Mouse (Mus musculus): ENCODE results near the gene Ntrk3. TPM values are rescaled to one million over a fixed set of nuclear protein-coding genes. Genes with fewer than 3 reads are reported as not detected.

Ntrk3 gene
- polyA plus RNA-seq, 1 experiment from 2014 or later: 27.0 TPM

DNA sequence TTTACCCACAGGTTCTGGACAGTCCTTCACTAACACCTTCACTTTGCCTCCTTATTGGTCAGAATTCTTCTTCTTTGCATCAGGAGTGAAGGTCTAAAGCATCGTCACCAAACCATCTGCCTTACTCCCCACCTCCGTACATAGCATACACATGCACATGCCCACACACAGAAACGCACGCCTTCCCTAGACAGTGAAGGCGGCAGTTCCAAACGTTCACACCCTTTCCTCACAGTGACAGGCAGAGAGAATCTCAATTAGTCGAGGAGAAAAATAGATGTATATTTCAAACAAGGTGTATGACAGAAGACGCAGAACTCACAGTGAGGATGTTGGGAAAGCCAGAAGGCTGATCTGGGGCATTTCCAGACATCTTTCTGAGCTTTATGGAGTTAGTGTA lies 6.4 kb downstream of the Ntrk3 start:
- DNase-seq (no peak), ATAC-seq (ENCODE audit: low FRiP score, low TSS enrichment) (no peak)
- Histone ChIP-seq H3K4me3 (replicated peaks; ENCODE audit: low read depth, low read length) (no peak overlapping the region), H3K4me1 (ENCODE audit: control insufficient read depth, insufficient read depth, low read length) (no peaks in the 10 kb centered on the region), H3K27ac (replicated peaks; ENCODE audit: low read depth, low read length) (no peak overlapping the region), H3K4me2 (ENCODE audit: low read length) (no peak overlapping the region), H3K9ac (replicated peaks; ENCODE audit: low read length) (no peak overlapping the region), H3K36me3 (ENCODE audit: control insufficient read depth, insufficient read depth, low read length) (no peaks in the 10 kb centered on the region), H3K27me3 (ENCODE audit: control insufficient read depth, insufficient read depth, low read length) (no peaks in the 10 kb centered on the region), H3K9me3 (ENCODE audit: control insufficient read depth, low read length) (no peaks in the 10 kb centered on the region)
- WGBS: 81% methylated on average over 8 of the region's 8 CpGs

DNA sequence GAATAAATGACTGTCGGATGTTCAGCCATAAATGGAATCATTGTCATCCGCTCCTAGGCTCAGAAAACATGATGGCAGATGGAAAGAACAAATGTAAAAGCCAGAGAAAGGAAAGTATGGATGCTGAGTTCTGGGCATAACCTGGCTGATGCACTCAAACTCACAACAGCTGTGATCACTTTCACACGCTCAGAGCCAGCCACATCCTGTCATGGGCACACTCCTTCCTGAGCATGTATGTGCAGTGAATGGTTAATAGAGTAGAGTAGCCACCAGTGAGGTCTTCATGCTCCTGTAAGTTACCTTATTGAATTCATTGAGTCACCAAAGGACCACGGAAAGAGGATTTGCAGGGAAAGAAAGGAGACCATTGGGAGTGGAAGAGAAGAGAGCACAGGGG lies 13.2 kb downstream of the Ntrk3 start:
- no peak for DNase-seq
- Histone ChIP-seq H3K9me3 (ENCODE audit: control insufficient read depth, low read length) (no peaks in the 10 kb centered on the region), H3K4me1 (ENCODE audit: control insufficient read depth, insufficient read depth, low read length) (no peaks in the 10 kb centered on the region), H3K27me3 (ENCODE audit: control insufficient read depth, insufficient read depth, low read length) (no peaks in the 10 kb centered on the region), H3K4me2 (ENCODE audit: low read length) (no peak overlapping the region), H3K9ac (replicated peaks; ENCODE audit: low read length) (no peak overlapping the region), H3K36me3 (ENCODE audit: control insufficient read depth, insufficient read depth, low read length) (no peaks in the 10 kb centered on the region), H3K27ac (replicated peaks; ENCODE audit: low read depth, low read length) (no peak overlapping the region), H3K4me3 (replicated peaks; ENCODE audit: low read depth, low read length) (no peak overlapping the region)
- ATAC-seq (ENCODE audit: low FRiP score, low TSS enrichment): no peak
- WGBS: 39% methylated on average over 4 of the region's 4 CpGs

DNA sequence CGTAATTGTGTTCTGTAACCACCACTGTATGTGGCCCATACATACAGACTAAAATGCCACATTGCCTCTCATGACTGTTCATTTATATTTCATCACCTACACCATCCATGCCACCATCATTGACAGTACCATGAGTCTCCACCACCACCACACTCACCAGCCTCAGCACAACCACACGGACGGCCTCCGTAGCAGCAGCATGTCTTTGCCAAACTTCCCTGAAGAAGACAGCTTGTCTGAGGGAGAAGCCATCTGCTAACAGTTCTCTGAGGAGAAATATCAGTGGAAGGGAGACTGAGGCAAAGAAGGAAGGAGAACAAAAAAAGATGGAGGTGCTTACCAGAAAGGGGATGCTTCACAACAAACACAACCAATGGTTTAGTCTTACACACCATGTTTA lies 15.8 kb downstream of the Ntrk3 start:
- ATAC-seq (ENCODE audit: low FRiP score, low TSS enrichment) (no peak), DNase-seq (no peak)
- Histone ChIP-seq H3K36me3 (ENCODE audit: control insufficient read depth, insufficient read depth, low read length) (no peaks in the 10 kb centered on the region), H3K4me2 (ENCODE audit: low read length) (no peak overlapping the region), H3K27me3 (ENCODE audit: control insufficient read depth, insufficient read depth, low read length) (no peaks in the 10 kb centered on the region), H3K9ac (replicated peaks; ENCODE audit: low read length) (no peak overlapping the region), H3K9me3 (ENCODE audit: control insufficient read depth, low read length) (no peaks in the 10 kb centered on the region), H3K27ac (replicated peaks; ENCODE audit: low read depth, low read length) (no peak overlapping the region), H3K4me3 (replicated peaks; ENCODE audit: low read depth, low read length) (no peak overlapping the region), H3K4me1 (ENCODE audit: control insufficient read depth, insufficient read depth, low read length) (no peaks in the 10 kb centered on the region)
- 94% methylated on average over 4 of the region's 4 CpGs for WGBS

DNA sequence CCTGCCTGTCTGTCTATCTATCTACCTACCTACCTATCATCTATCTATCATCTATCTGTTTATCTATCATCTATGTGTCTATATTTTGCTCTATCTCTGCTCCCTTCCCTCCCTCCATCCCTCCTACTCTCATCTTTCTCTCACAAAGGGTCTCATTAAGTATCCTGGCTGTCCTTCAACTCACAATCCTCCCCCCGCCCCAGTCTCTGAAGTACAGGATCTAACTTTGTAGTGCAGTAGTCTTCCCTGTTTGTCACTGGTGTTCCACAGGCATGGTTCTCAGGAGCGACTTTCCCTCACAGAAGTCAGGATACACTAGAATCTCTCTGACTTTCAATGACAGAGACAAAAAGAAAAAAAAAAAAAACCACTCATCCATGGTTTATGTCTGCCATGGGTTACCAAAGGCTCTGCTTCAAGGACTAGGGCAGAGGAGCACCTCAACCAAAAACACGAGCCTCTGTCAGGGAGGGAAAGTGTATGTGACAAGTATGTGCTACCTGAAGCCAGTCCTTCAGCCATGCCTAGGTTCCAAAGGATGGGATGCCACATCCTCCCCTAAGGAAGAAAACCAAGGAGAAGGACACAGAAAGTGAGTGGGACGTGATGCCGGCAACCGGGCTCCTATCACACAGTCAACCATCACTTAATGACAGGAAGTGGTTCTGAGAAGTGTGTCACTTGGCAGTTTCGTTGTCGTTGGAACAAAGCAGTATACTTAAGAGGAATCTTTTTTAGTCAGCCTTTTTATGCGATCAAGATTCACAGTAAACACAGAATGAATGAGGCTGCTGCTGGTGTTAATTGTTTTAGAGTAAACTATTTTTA lies 16.6 kb downstream of the Ntrk3 start:
- H3K4me2 ChIP-seq (ENCODE audit: low read length): no peak overlapping the region
- H3K9ac ChIP-seq (replicated peaks; ENCODE audit: low read length): no peak overlapping the region
- WGBS: 92% methylated on average over 9 of the region's 9 CpGs
- no peaks in the 10 kb centered on the region for H3K9me3 ChIP-seq (ENCODE audit: control insufficient read depth, low read length)
- no peak for DNase-seq
- no peaks in the 10 kb centered on the region for H3K36me3 ChIP-seq (ENCODE audit: control insufficient read depth, insufficient read depth, low read length)
- H3K4me1 ChIP-seq (ENCODE audit: control insufficient read depth, insufficient read depth, low read length): no peaks in the 10 kb centered on the region
- H3K27me3 ChIP-seq (ENCODE audit: control insufficient read depth, insufficient read depth, low read length): no peaks in the 10 kb centered on the region
- H3K4me3 ChIP-seq (replicated peaks; ENCODE audit: low read depth, low read length): no peak overlapping the region
- H3K27ac ChIP-seq (replicated peaks; ENCODE audit: low read depth, low read length): no peak overlapping the region
- no peak for ATAC-seq (ENCODE audit: low FRiP score, low TSS enrichment)

GRCm38 (mm10) chr7:78719795-78720460 lies 17.9 kb downstream of the Ntrk3 start:
- no peak overlapping the region for H3K9ac ChIP-seq (replicated peaks; ENCODE audit: low read length)
- no peaks in the 10 kb centered on the region for H3K27me3 ChIP-seq (ENCODE audit: control insufficient read depth, insufficient read depth, low read length)
- no peak for ATAC-seq (ENCODE audit: low FRiP score, low TSS enrichment)
- no peak overlapping the region for H3K27ac ChIP-seq (replicated peaks; ENCODE audit: low read depth, low read length)
- no peaks in the 10 kb centered on the region for H3K4me1 ChIP-seq (ENCODE audit: control insufficient read depth, insufficient read depth, low read length)
- WGBS: 68% methylated on average over 7 of the region's 7 CpGs
- DNase-seq: no peak
- H3K9me3 ChIP-seq (ENCODE audit: control insufficient read depth, low read length): no peaks in the 10 kb centered on the region
- no peak overlapping the region for H3K4me2 ChIP-seq (ENCODE audit: low read length)
- H3K4me3 ChIP-seq (replicated peaks; ENCODE audit: low read depth, low read length): no peak overlapping the region
- no peaks in the 10 kb centered on the region for H3K36me3 ChIP-seq (ENCODE audit: control insufficient read depth, insufficient read depth, low read length)

DNA sequence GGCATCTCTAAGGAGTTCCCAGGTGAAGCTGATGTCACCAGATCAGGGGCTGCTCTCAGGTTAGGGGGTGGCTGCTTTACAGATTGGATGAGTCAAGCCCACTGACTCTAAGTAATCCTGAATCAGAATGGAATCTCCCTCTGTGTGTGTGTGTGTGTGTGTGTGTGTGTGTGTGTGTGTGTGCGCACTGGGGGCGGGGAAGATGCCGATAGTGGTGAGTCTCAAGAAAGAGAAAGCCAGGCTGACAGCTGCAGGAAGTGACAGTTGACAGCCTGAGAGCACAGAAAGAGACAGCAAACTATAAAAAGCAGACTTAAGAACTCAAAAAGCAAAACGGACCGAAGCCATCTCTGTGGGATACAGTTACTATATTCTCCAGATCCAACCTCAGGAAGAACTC lies 18.7 kb downstream of the Ntrk3 start:
- H3K4me1 ChIP-seq (ENCODE audit: control insufficient read depth, insufficient read depth, low read length): no peaks in the 10 kb centered on the region
- no peaks in the 10 kb centered on the region for H3K9me3 ChIP-seq (ENCODE audit: control insufficient read depth, low read length)
- H3K27ac ChIP-seq (replicated peaks; ENCODE audit: low read depth, low read length): no peak overlapping the region
- H3K9ac ChIP-seq (replicated peaks; ENCODE audit: low read length): no peak overlapping the region
- no peaks in the 10 kb centered on the region for H3K36me3 ChIP-seq (ENCODE audit: control insufficient read depth, insufficient read depth, low read length)
- H3K27me3 ChIP-seq (ENCODE audit: control insufficient read depth, insufficient read depth, low read length): no peaks in the 10 kb centered on the region
- no peak overlapping the region for H3K4me3 ChIP-seq (replicated peaks; ENCODE audit: low read depth, low read length)
- H3K4me2 ChIP-seq (ENCODE audit: low read length): no peak overlapping the region
- 77% methylated on average over 5 of the region's 5 CpGs for WGBS
- ATAC-seq (ENCODE audit: low FRiP score, low TSS enrichment) (no peak), DNase-seq (no peak)

GRCm38 (mm10) chr7:78718191-78718609 lies 19.6 kb downstream of the Ntrk3 start:
- Histone ChIP-seq H3K27ac (replicated peaks; ENCODE audit: low read depth, low read length) (no peak overlapping the region), H3K4me2 (ENCODE audit: low read length) (no peak overlapping the region), H3K4me1 (ENCODE audit: control insufficient read depth, insufficient read depth, low read length) (no peaks in the 10 kb centered on the region), H3K27me3 (ENCODE audit: control insufficient read depth, insufficient read depth, low read length) (no peaks in the 10 kb centered on the region), H3K4me3 (replicated peaks; ENCODE audit: low read depth, low read length) (no peak overlapping the region), H3K9me3 (ENCODE audit: control insufficient read depth, low read length) (no peaks in the 10 kb centered on the region), H3K9ac (replicated peaks; ENCODE audit: low read length) (no peak overlapping the region), H3K36me3 (ENCODE audit: control insufficient read depth, insufficient read depth, low read length) (no peaks in the 10 kb centered on the region)
- ATAC-seq (ENCODE audit: low FRiP score, low TSS enrichment): no peak
- WGBS: 86% methylated on average over 8 of the region's 8 CpGs
- DNase-seq: no peak

- Histone ChIP-seq H3K4me3 (replicated peaks; ENCODE audit: low read depth, low read length) (no peak overlapping the region), H3K4me1 (ENCODE audit: control insufficient read depth, insufficient read depth, low read length) (no peaks in the 10 kb centered on the region), H3K27me3 (ENCODE audit: control insufficient read depth, insufficient read depth, low read length) (no peaks in the 10 kb centered on the region), H3K36me3 (ENCODE audit: control insufficient read depth, insufficient read depth, low read length) (no peaks in the 10 kb centered on the region), H3K4me2 (ENCODE audit: low read length) (no peak overlapping the region), H3K9me3 (ENCODE audit: control insufficient read depth, low read length) (no peaks in the 10 kb centered on the region), H3K9ac (replicated peaks; ENCODE audit: low read length) (no peak overlapping the region), H3K27ac (replicated peaks; ENCODE audit: low read depth, low read length) (no peak overlapping the region)
- 83% methylated on average over 7 of the region's 7 CpGs for WGBS
- no peak for DNase-seq
- ATAC-seq (ENCODE audit: low FRiP score, low TSS enrichment): no peak
These were observed 30.1 kb downstream of the Ntrk3 start for GRCm38 (mm10) chr7:78707708-78708107.

DNA sequence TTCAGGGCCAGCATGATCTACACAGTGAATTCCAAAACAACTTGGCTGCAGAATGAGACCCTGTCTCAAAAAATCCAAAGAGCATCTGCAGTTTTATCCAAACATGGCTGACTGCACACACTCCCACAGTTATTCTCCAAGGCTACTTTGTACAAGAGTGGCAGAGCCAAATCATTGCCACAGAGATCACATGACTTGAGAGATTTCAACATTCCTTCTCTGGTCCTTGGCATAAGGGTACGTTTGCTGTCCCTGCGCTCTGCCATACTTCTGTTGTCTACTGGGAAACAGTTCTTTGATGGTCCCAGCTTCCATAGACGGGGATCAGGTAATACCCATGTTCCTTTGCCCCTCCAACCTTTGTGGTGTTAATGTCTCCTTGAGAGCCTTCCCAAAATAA lies 30.7 kb downstream of the Ntrk3 start:
- ATAC-seq (ENCODE audit: low FRiP score, low TSS enrichment) (no peak), DNase-seq (no peak)
- no peaks in the 10 kb centered on the region for H3K27me3 ChIP-seq (ENCODE audit: control insufficient read depth, insufficient read depth, low read length)
- no peak overlapping the region for H3K9ac ChIP-seq (replicated peaks; ENCODE audit: low read length)
- H3K4me3 ChIP-seq (replicated peaks; ENCODE audit: low read depth, low read length): no peak overlapping the region
- no peak overlapping the region for H3K27ac ChIP-seq (replicated peaks; ENCODE audit: low read depth, low read length)
- no peaks in the 10 kb centered on the region for H3K36me3 ChIP-seq (ENCODE audit: control insufficient read depth, insufficient read depth, low read length)
- no peaks in the 10 kb centered on the region for H3K9me3 ChIP-seq (ENCODE audit: control insufficient read depth, low read length)
- H3K4me1 ChIP-seq (ENCODE audit: control insufficient read depth, insufficient read depth, low read length): no peaks in the 10 kb centered on the region
- H3K4me2 ChIP-seq (ENCODE audit: low read length): no peak overlapping the region
- 82% methylated on average over 3 of the region's 3 CpGs for WGBS

Measured in midbrain, embryonic 14.5 days (tissue).